Mouse (Mus musculus): ENCODE measurements around the gene Pqlc2.

Pqlc2 gene

GRCm38 (mm10) chr4:139310171-139310898 lies at the start of gene Pqlc2, which contains the start of gene Akr7a5:
TSS of gene Pqlc2 (minus strand) at chr4:139310708.
TSS of gene Akr7a5 (plus strand) at chr4:139310744.
- peak; percentile 97 for DNase-seq (ENCODE audit: low read depth)

GRCm38 (mm10) chr4:139357211-139357610 lies 46.7 kb upstream of the Pqlc2 start:
- DNase-seq (ENCODE audit: low read depth), result no peak

GRCm38 (mm10) chr4:139352832-139353231 lies 42.3 kb upstream of the Pqlc2 start:
- DNase-seq (ENCODE audit: low read depth), result no peak

- DNase-seq (ENCODE audit: low read depth), result peak; percentile 88
These were observed 41.6 kb upstream of the Pqlc2 start, which contains the start of the genes Mrto4, Emc1 and Ubr4 for GRCm38 (mm10) chr4:139351931-139352711. TSS of gene Mrto4 (minus strand) at chr4:139352576. TSS of gene Emc1 (plus strand) at chr4:139352587. TSS of gene Ubr4 (plus strand) at chr4:139352609.

GRCm38 (mm10) chr4:139345416-139346019 lies 35.0 kb upstream of the Pqlc2 start:
- DNase-seq (ENCODE audit: low read depth), result no peak

- DNase-seq (ENCODE audit: low read depth), result no peak
These were observed 33.2 kb upstream of the Pqlc2 start for GRCm38 (mm10) chr4:139343718-139344117.

- no peak for DNase-seq (ENCODE audit: low read depth)
These were observed 31.2 kb upstream of the Pqlc2 start for GRCm38 (mm10) chr4:139341556-139342233.

- DNase-seq (ENCODE audit: low read depth), result no peak
These were observed 30.3 kb upstream of the Pqlc2 start for GRCm38 (mm10) chr4:139340835-139341234.

- no peak for DNase-seq (ENCODE audit: low read depth)
These were observed 27.6 kb upstream of the Pqlc2 start for GRCm38 (mm10) chr4:139338145-139338544.

- peak; percentile 93 for DNase-seq (ENCODE audit: low read depth)
These were observed 26.4 kb upstream of the Pqlc2 start for GRCm38 (mm10) chr4:139336822-139337483.

GRCm38 (mm10) chr4:139335507-139335906 lies 25.0 kb upstream of the Pqlc2 start:
- DNase-seq (ENCODE audit: low read depth), result no peak

- DNase-seq (ENCODE audit: low read depth), result no peak
These were observed 24.3 kb upstream of the Pqlc2 start for GRCm38 (mm10) chr4:139334631-139335295.

GRCm38 (mm10) chr4:139330605-139331004 lies 20.1 kb upstream of the Pqlc2 start:
- DNase-seq (ENCODE audit: low read depth), result peak; percentile 97

- peak; percentile 48 for DNase-seq (ENCODE audit: low read depth)
These were observed 9.2 kb upstream of the Pqlc2 start for GRCm38 (mm10) chr4:139319740-139320139.

- DNase-seq (ENCODE audit: low read depth), result no peak
These were observed 7.9 kb upstream of the Pqlc2 start for GRCm38 (mm10) chr4:139318449-139318848.

- DNase-seq (ENCODE audit: low read depth), result peak; percentile 80
These were observed 2.1 kb upstream of the Pqlc2 start for GRCm38 (mm10) chr4:139312632-139313031.

- no peak for DNase-seq (ENCODE audit: low read depth)
These were observed 1.2 kb upstream of the Pqlc2 start for GRCm38 (mm10) chr4:139311707-139312106.

- DNase-seq (ENCODE audit: low read depth), result no peak
These were observed 592 bp upstream of the Pqlc2 start for GRCm38 (mm10) chr4:139310899-139311701.

GRCm38 (mm10) chr4:139309651-139310050 lies 857 bp downstream of the Pqlc2 start:
- peak; percentile 37 for DNase-seq (ENCODE audit: low read depth)

GRCm38 (mm10) chr4:139307916-139308315 lies 2.6 kb downstream of the Pqlc2 start:
- DNase-seq (ENCODE audit: low read depth), result no peak
